Mouse (Mus musculus) testis, postnatal 14 days (tissue): ENCODE results near the gene Iqch.

Source experiments
- DNase-seq: peaks from one replicate; pipeline ENCODE4 v3.0.0; 2021; ENCODE audit warnings: low spot score

Gene Iqch

GRCm38 (mm10) chr9:63493746-63494145, 108.5 kb downstream of the Iqch start:
- DNase-seq: no peak

GRCm38 (mm10) chr9:63492291-63492690, 110.0 kb downstream of the Iqch start:
- DNase-seq: no peak

- no peak for DNase-seq
These were observed 111.6 kb downstream of the Iqch start for GRCm38 (mm10) chr9:63490521-63491307.

- DNase-seq: no peak
These were observed 113.1 kb downstream of the Iqch start for GRCm38 (mm10) chr9:63489156-63489555.

GRCm38 (mm10) chr9:63465561-63465960, 136.7 kb downstream of the Iqch start:
- DNase-seq: no peak

- peak; percentile 54 for DNase-seq
These were observed 140.0 kb downstream of the Iqch start for GRCm38 (mm10) chr9:63462296-63462695.

- no peak for DNase-seq
These were observed 145.9 kb downstream of the Iqch start for GRCm38 (mm10) chr9:63456401-63456800.

GRCm38 (mm10) chr9:63454341-63454740, 148.0 kb downstream of the Iqch start:
- DNase-seq: no peak

- no peak for DNase-seq
These were observed 151.7 kb downstream of the Iqch start for GRCm38 (mm10) chr9:63450531-63451030.

GRCm38 (mm10) chr9:63443695-63444094, 158.6 kb downstream of the Iqch start:
- no peak for DNase-seq

GRCm38 (mm10) chr9:63430652-63431051, 171.6 kb downstream of the Iqch start:
- DNase-seq: no peak

GRCm38 (mm10) chr9:63421096-63421736, 181.1 kb downstream of the Iqch start:
- DNase-seq: no peak

GRCm38 (mm10) chr9:63420396-63420795, 181.9 kb downstream of the Iqch start:
- no peak for DNase-seq

GRCm38 (mm10) chr9:63400176-63400575, 202.1 kb downstream of the Iqch start:
- DNase-seq: no peak

- no peak for DNase-seq
These were observed 202.9 kb downstream of the Iqch start for GRCm38 (mm10) chr9:63399463-63399815.

GRCm38 (mm10) chr9:63398611-63399462, 203.5 kb downstream of the Iqch start, which contains the start of gene 2300009A05Rik:
Gene 2300009A05Rik (minus strand): TSS chr9:63399246.
- DNase-seq: peak; percentile 97

- DNase-seq: no peak
These were observed 206.7 kb downstream of the Iqch start for GRCm38 (mm10) chr9:63395612-63396011.

GRCm38 (mm10) chr9:63391307-63391706, 211.0 kb downstream of the Iqch start:
- no peak for DNase-seq

- DNase-seq: no peak
These were observed 219.5 kb downstream of the Iqch start for GRCm38 (mm10) chr9:63382761-63383160.

GRCm38 (mm10) chr9:63380326-63380725, 222.0 kb downstream of the Iqch start:
- DNase-seq: no peak

- no peak for DNase-seq
These were observed 224.1 kb downstream of the Iqch start for GRCm38 (mm10) chr9:63378174-63378573.
